Mouse (Mus musculus) small intestine, adult 2 months (tissue): ENCODE results near the gene Cyld. TPM values are rescaled to one million over a fixed set of nuclear protein-coding genes. Genes with fewer than 3 reads are reported as not detected.

ENCODE experiments used
- H3K27ac ChIP-seq: fragments of 200-500 bp; 2 replicates; pipeline ENCODE4 v1.5.1; 2012; ENCODE audit warnings: low read depth, low read length, control low read depth, inconsistent platforms; ENCODE audit not compliant: insufficient read depth
- H3K27me3 ChIP-seq: fragments of 200-500 bp; 2 replicates; pipeline ENCODE4 v1.6.1; 2012; ENCODE audit warnings: mild to moderate bottlenecking, moderate library complexity, low read length, inconsistent platforms; ENCODE audit not compliant: control insufficient read depth, insufficient read depth
- H3K36me3 ChIP-seq: fragments of 200-500 bp; 2 replicates; pipeline ENCODE4 v1.6.1; 2012; ENCODE audit warnings: mild to moderate bottlenecking, low read length, control low read depth, inconsistent platforms; ENCODE audit not compliant: control insufficient read depth, insufficient read depth
- H3K4me1 ChIP-seq: fragments of 200-500 bp; 2 replicates; pipeline ENCODE4 v1.6.1; 2012; ENCODE audit warnings: low read length, inconsistent platforms, mixed read lengths; ENCODE audit not compliant: control insufficient read depth, insufficient read depth, insufficient read length
- H3K4me3 ChIP-seq: fragments of 200-500 bp; 2 replicates; pipeline ENCODE4 v1.5.1; 2012; ENCODE audit warnings: low read depth, mild to moderate bottlenecking, control low read depth, inconsistent platforms, low read length, moderate library complexity
- CTCF ChIP-seq: fragments of 200-500 bp; IDR thresholded peaks from 2 replicates; pipeline ENCODE4 v1.5.1; 2012; ENCODE audit warnings: low read depth, mild to moderate bottlenecking, control low read depth, inconsistent platforms, low read length, moderate library complexity, mixed read lengths; ENCODE audit not compliant: insufficient replicate concordance, insufficient read length; ENCODE audit errors: extremely low read depth
- POLR2A ChIP-seq: fragments of 200-500 bp; IDR thresholded peaks from 2 replicates; pipeline ENCODE4 v1.6.1; 2012; ENCODE audit warnings: low read depth, mild to moderate bottlenecking, control low read depth, inconsistent platforms, low read length, moderate library complexity
- WGBS: fragments of 180-500 bp; shearing (Covaris S2); methylation state at CpG from one replicate; pipeline ENCODE4 v1.1.7; 2018; 5-methylcytosine and 5-hydroxymethylcytosine counted together
- polyA plus RNA-seq: library from polyadenylated mRNA; depleted of rRNA; stranded (reverse); fragments of >200 nt; gene quantifications from 2 replicates; pipeline ENCODE4 v1.2.3, GENCODE M21; 2012

The Cyld gene
- polyA plus RNA-seq, 1 experiment = 4.7 TPM

- H3K36me3 ChIP-seq = no peaks in the 10 kb centered on the region
- H3K27ac ChIP-seq = no peak overlapping the region; the same call in 1 of the 2 replicates
- H3K4me3 ChIP-seq = no peak overlapping the region
- WGBS = 74% methylated on average over 8 of the region's 8 CpGs
- TF ChIP-seq CTCF = no peak
- no peak for TF ChIP-seq POLR2A
- no peaks in the 10 kb centered on the region for H3K27me3 ChIP-seq
- H3K4me1 ChIP-seq = peaks cover 6% of the 10 kb centered on the region; the same call in 1 of the 2 replicates
Measured at GRCm38 (mm10) chr8:88686906-88687235, 10.0 kb upstream of the Cyld start.

DNA sequence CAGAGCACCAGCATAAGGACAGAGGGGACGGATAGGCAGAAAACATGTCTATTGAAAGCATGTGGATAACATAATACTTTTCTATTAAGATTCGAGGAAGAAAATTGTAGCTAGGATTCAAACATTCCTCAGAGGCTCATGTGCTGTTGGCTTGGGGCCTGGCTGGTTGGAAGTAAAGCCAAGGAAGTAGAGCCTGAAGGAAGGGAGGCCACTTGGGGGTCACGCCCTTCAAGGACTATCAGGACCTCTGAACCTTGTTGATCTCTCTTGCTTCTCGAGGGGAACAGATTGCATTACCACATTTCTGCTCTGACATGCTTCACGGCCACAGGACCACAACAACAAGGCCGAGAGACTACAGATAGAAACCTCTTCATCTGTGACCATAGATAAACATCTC, 7.7 kb upstream of the Cyld start:
- Histone ChIP-seq H3K27me3 (no peaks in the 10 kb centered on the region), H3K36me3 (no peaks in the 10 kb centered on the region), H3K4me1 (peaks cover 2% of the 10 kb centered on the region; the same call in 1 of the 2 replicates), H3K27ac (no peak overlapping the region), H3K4me3 (no peak overlapping the region)
- 70% methylated on average over 6 of the region's 6 CpGs for WGBS
- TF ChIP-seq POLR2A (no peak), CTCF (no peak)

- Histone ChIP-seq H3K27me3 (0 out of 2 replicates have a peak, but pooled peaks cover 3% of the 10 kb centered on the region), H3K36me3 (no peaks in the 10 kb centered on the region), H3K27ac (no peak overlapping the region), H3K4me3 (no peak overlapping the region), H3K4me1 (peaks cover 2% of the 10 kb centered on the region; the same call in 1 of the 2 replicates)
- WGBS = 87% methylated on average over 6 of the region's 6 CpGs
- TF ChIP-seq POLR2A (no peak), CTCF (no peak)
Measured at GRCm38 (mm10) chr8:88689891-88690290, 6.9 kb upstream of the Cyld start.

- Histone ChIP-seq H3K36me3 (no peaks in the 10 kb centered on the region), H3K27ac (no peak overlapping the region; the same call in 1 of the 2 replicates), H3K4me3 (no peak overlapping the region), H3K4me1 (peaks cover 2% of the 10 kb centered on the region; the same call in 1 of the 2 replicates), H3K27me3 (0 out of 2 replicates have a peak, but pooled peaks cover 3% of the 10 kb centered on the region)
- WGBS = 34% methylated on average over 4 of the region's 4 CpGs
- no peak for TF ChIP-seq POLR2A
- TF ChIP-seq CTCF = no peak
Measured at GRCm38 (mm10) chr8:88691342-88691948, 5.4 kb upstream of the Cyld start.

- 0 out of 2 replicates have a peak, but pooled peaks cover 3% of the 10 kb centered on the region for H3K27me3 ChIP-seq
- TF ChIP-seq POLR2A (no peak), CTCF (no peak)
- no peaks in the 10 kb centered on the region for H3K36me3 ChIP-seq
- no peak overlapping the region; the same call in 1 of the 2 replicates for H3K27ac ChIP-seq
- 35% methylated on average over 7 of the region's 7 CpGs for WGBS
- H3K4me3 ChIP-seq = no peak overlapping the region
- peaks cover 2% of the 10 kb centered on the region; the same call in 1 of the 2 replicates for H3K4me1 ChIP-seq
Measured at GRCm38 (mm10) chr8:88691961-88692360, 4.9 kb upstream of the Cyld start.

DNA sequence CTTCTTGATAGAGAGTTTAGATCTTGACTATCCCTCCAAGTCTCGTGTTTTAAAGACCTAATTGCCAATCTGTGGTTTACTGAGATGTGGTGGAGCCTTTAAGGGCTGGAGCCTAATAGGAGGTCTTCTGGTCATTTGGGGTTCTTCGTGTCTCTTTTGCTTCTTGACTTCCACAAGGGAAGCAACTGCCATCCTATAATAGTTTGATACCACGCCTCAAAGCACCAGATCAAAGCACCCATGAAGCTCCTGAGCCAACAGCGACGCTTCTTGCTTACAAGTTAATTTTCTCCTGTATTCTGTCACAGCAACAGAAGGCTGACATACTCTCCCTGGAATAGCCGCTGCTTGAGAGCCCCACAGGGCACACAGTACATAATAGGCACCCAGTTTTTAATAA, 4.0 kb upstream of the Cyld start:
- H3K27me3 ChIP-seq = 0 out of 2 replicates have a peak, but pooled peaks cover 3% of the 10 kb centered on the region
- H3K4me1 ChIP-seq = peaks cover 2% of the 10 kb centered on the region; the same call in 1 of the 2 replicates
- WGBS = 81% methylated on average over 6 of the region's 6 CpGs
- TF ChIP-seq POLR2A = no peak
- no peak for TF ChIP-seq CTCF
- no peak overlapping the region for H3K4me3 ChIP-seq
- H3K36me3 ChIP-seq = no peaks in the 10 kb centered on the region
- H3K27ac ChIP-seq = no peak overlapping the region

DNA sequence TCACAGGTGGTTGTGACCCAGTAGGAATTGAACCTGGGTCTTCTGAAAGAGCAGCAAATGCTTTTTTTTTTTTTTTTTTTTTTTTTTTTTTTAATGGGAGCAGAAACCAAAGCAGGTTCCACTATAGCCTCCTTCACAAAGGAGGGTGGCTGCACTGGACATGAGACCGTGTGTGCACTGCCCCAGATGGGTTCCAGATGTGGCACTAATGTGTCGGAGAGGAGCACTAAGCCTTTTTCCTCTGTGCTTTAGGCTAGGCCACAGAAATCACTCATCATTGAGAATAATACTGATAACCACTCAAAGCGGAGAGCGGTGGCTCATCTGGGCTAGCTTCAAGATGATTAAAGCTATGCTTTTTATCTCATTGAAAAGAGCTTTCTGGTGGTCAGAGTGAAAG, 3.5 kb upstream of the Cyld start:
- no peak overlapping the region for H3K27ac ChIP-seq
- 90% methylated on average over 4 of the region's 4 CpGs for WGBS
- H3K27me3 ChIP-seq = 0 out of 2 replicates have a peak, but pooled peaks cover 3% of the 10 kb centered on the region
- no peak for TF ChIP-seq CTCF
- TF ChIP-seq POLR2A = no peak
- no peaks in the 10 kb centered on the region for H3K36me3 ChIP-seq
- H3K4me3 ChIP-seq = no peak overlapping the region
- peaks cover 2% of the 10 kb centered on the region; the same call in 1 of the 2 replicates for H3K4me1 ChIP-seq
